Mouse (Mus musculus): Measurements from ENCODE around the gene Akr1b8. TPM values are rescaled to one million over a fixed set of nuclear protein-coding genes. Genes with fewer than 3 reads are reported as not detected.
"Not testable (repeated sequence)": the region's sequence is repeated elsewhere in the genome, so short reads cannot be mapped to it uniquely, and the experiment has no call there.

Akr1b8 gene
- polyA plus RNA-seq, 1 experiment from 2014 or later: 14.9 TPM

GRCm38 (mm10) chr6:34355841-34356240, 1.9 kb downstream of the Akr1b8 start:
- no peaks in the 10 kb centered on the region for H3K9me3 ChIP-seq (replicated peaks; ENCODE audit: low read length)
- H3K4me3 ChIP-seq (replicated peaks; ENCODE audit: low read depth, low read length): no peak overlapping the region
- no peak overlapping the region for H3K4me2 ChIP-seq (ENCODE audit: low read length)
- no peaks in the 10 kb centered on the region for H3K36me3 ChIP-seq (ENCODE audit: insufficient read depth, low read length)
- H3K27me3 ChIP-seq (ENCODE audit: insufficient read depth, low read length): no peaks in the 10 kb centered on the region
- no peak overlapping the region for H3K9ac ChIP-seq (ENCODE audit: low read depth, low read length)
- H3K4me1 ChIP-seq (replicated peaks; ENCODE audit: insufficient read depth, low read length): no peaks in the 10 kb centered on the region
- no peak for DNase-seq (ENCODE audit: low spot score)
- 86% methylated on average over 9 of the region's 9 CpGs for WGBS
- no peak for ATAC-seq (replicated peaks; ENCODE audit: low FRiP score, low read depth)
- TF ChIP-seq CTCF (IDR thresholded peaks at IDR 0.05; ENCODE audit: low read depth): no peak
- H3K27ac ChIP-seq: no peak overlapping the region

- H3K27me3 ChIP-seq (ENCODE audit: insufficient read depth, low read length): no peaks in the 10 kb centered on the region
- no peaks in the 10 kb centered on the region for H3K4me1 ChIP-seq (replicated peaks; ENCODE audit: insufficient read depth, low read length)
- ATAC-seq (replicated peaks; ENCODE audit: low FRiP score, low read depth) (no peak), DNase-seq (ENCODE audit: low spot score) (no peak)
- 84% methylated on average over 12 of the region's 12 CpGs for WGBS
- no peak overlapping the region for H3K4me2 ChIP-seq (ENCODE audit: low read length)
- no peaks in the 10 kb centered on the region for H3K9me3 ChIP-seq (replicated peaks; ENCODE audit: low read length)
- no peak overlapping the region for H3K4me3 ChIP-seq (replicated peaks; ENCODE audit: low read depth, low read length)
- H3K27ac ChIP-seq: no peak overlapping the region
- 0 out of 2 replicates have a peak, but pooled peaks have one; percentile 34 for TF ChIP-seq CTCF (IDR thresholded peaks at IDR 0.05; ENCODE audit: low read depth)
- H3K36me3 ChIP-seq (ENCODE audit: insufficient read depth, low read length): no peaks in the 10 kb centered on the region
- H3K9ac ChIP-seq (ENCODE audit: low read depth, low read length): no peak overlapping the region
These were observed 10.6 kb downstream of the Akr1b8 start for GRCm38 (mm10) chr6:34364217-34365136.

GRCm38 (mm10) chr6:34367998-34368397, 14.1 kb downstream of the Akr1b8 start:
- Histone ChIP-seq H3K27me3 (ENCODE audit: insufficient read depth, low read length) (no peaks in the 10 kb centered on the region), H3K9ac (ENCODE audit: low read depth, low read length) (no peak overlapping the region), H3K4me2 (ENCODE audit: low read length) (no peak overlapping the region), H3K27ac (no peak overlapping the region), H3K4me1 (replicated peaks; ENCODE audit: insufficient read depth, low read length) (no peaks in the 10 kb centered on the region), H3K9me3 (replicated peaks; ENCODE audit: low read length) (no peaks in the 10 kb centered on the region), H3K4me3 (replicated peaks; ENCODE audit: low read depth, low read length) (no peak overlapping the region), H3K36me3 (ENCODE audit: insufficient read depth, low read length) (no peaks in the 10 kb centered on the region)
- DNase-seq (ENCODE audit: low spot score): no peak
- no peak for ATAC-seq (replicated peaks; ENCODE audit: low FRiP score, low read depth)
- WGBS: 74% methylated on average over 9 of the region's 9 CpGs
- TF ChIP-seq CTCF (IDR thresholded peaks at IDR 0.05; ENCODE audit: low read depth): no peak

- Histone ChIP-seq H3K4me3 (replicated peaks; ENCODE audit: low read depth, low read length) (no peak overlapping the region), H3K9ac (ENCODE audit: low read depth, low read length) (no peak overlapping the region), H3K9me3 (replicated peaks; ENCODE audit: low read length) (no peaks in the 10 kb centered on the region), H3K4me2 (ENCODE audit: low read length) (no peak overlapping the region), H3K4me1 (replicated peaks; ENCODE audit: insufficient read depth, low read length) (no peaks in the 10 kb centered on the region), H3K36me3 (ENCODE audit: insufficient read depth, low read length) (no peaks in the 10 kb centered on the region), H3K27ac (no peak overlapping the region), H3K27me3 (ENCODE audit: insufficient read depth, low read length) (no peaks in the 10 kb centered on the region)
- DNase-seq (ENCODE audit: low spot score) (no peak), ATAC-seq (replicated peaks; ENCODE audit: low FRiP score, low read depth) (no peak)
- 80% methylated on average over 8 of the region's 8 CpGs for WGBS
- no peak for TF ChIP-seq CTCF (IDR thresholded peaks at IDR 0.05; ENCODE audit: low read depth)
These were observed 16.2 kb downstream of the Akr1b8 start for GRCm38 (mm10) chr6:34370081-34370480.

- H3K27ac ChIP-seq: no peak overlapping the region
- TF ChIP-seq CTCF (IDR thresholded peaks at IDR 0.05; ENCODE audit: low read depth): peak; percentile 82
- no peak overlapping the region for H3K9ac ChIP-seq (ENCODE audit: low read depth, low read length)
- no peak for ATAC-seq (replicated peaks; ENCODE audit: low FRiP score, low read depth)
- WGBS: 23% methylated on average over 18 of the region's 18 CpGs
- no peaks in the 10 kb centered on the region for H3K36me3 ChIP-seq (ENCODE audit: insufficient read depth, low read length)
- H3K4me1 ChIP-seq (replicated peaks; ENCODE audit: insufficient read depth, low read length): no peaks in the 10 kb centered on the region
- no peaks in the 10 kb centered on the region for H3K27me3 ChIP-seq (ENCODE audit: insufficient read depth, low read length)
- H3K4me3 ChIP-seq (replicated peaks; ENCODE audit: low read depth, low read length): no peak overlapping the region
- no peaks in the 10 kb centered on the region for H3K9me3 ChIP-seq (replicated peaks; ENCODE audit: low read length)
- no peak overlapping the region for H3K4me2 ChIP-seq (ENCODE audit: low read length)
- peak; percentile 82 for DNase-seq (ENCODE audit: low spot score)
These were observed 17.9 kb downstream of the Akr1b8 start for GRCm38 (mm10) chr6:34371700-34372351.

- H3K27me3 ChIP-seq (ENCODE audit: insufficient read depth, low read length): no peaks in the 10 kb centered on the region
- no peak overlapping the region for H3K4me2 ChIP-seq (ENCODE audit: low read length)
- no peak overlapping the region for H3K27ac ChIP-seq
- H3K9ac ChIP-seq (ENCODE audit: low read depth, low read length): no peak overlapping the region
- ATAC-seq (replicated peaks; ENCODE audit: low FRiP score, low read depth) (no peak), DNase-seq (ENCODE audit: low spot score) (no peak)
- no peaks in the 10 kb centered on the region for H3K36me3 ChIP-seq (ENCODE audit: insufficient read depth, low read length)
- 77% methylated on average over 7 of the region's 7 CpGs for WGBS
- TF ChIP-seq CTCF (IDR thresholded peaks at IDR 0.05; ENCODE audit: low read depth): no peak
- H3K9me3 ChIP-seq (replicated peaks; ENCODE audit: low read length): no peaks in the 10 kb centered on the region
- H3K4me3 ChIP-seq (replicated peaks; ENCODE audit: low read depth, low read length): no peak overlapping the region
- H3K4me1 ChIP-seq (replicated peaks; ENCODE audit: insufficient read depth, low read length): no peaks in the 10 kb centered on the region
These were observed 19.9 kb downstream of the Akr1b8 start for GRCm38 (mm10) chr6:34373841-34374240.

GRCm38 (mm10) chr6:34375888-34376287, 22.0 kb downstream of the Akr1b8 start:
- H3K9me3 ChIP-seq (replicated peaks; ENCODE audit: low read length); H3K4me2 ChIP-seq (ENCODE audit: low read length); H3K4me1 ChIP-seq (replicated peaks; ENCODE audit: insufficient read depth, low read length); H3K4me3 ChIP-seq (replicated peaks; ENCODE audit: low read depth, low read length); DNase-seq (ENCODE audit: low spot score); ATAC-seq (replicated peaks; ENCODE audit: low FRiP score, low read depth); H3K36me3 ChIP-seq (ENCODE audit: insufficient read depth, low read length); H3K27me3 ChIP-seq (ENCODE audit: insufficient read depth, low read length); H3K27ac ChIP-seq; H3K9ac ChIP-seq (ENCODE audit: low read depth, low read length): not testable (repeated sequence)
- WGBS: 73% methylated on average over 5 of the region's 5 CpGs

Measured in kidney, postnatal 0 days (tissue).